Mouse (Mus musculus): ENCODE results near the gene Rhox3a2.
"Not testable (repeated sequence)": the region's sequence is repeated elsewhere in the genome, so short reads cannot be mapped to it uniquely, and the experiment has no call there.

Rhox3a2 gene

DNA sequence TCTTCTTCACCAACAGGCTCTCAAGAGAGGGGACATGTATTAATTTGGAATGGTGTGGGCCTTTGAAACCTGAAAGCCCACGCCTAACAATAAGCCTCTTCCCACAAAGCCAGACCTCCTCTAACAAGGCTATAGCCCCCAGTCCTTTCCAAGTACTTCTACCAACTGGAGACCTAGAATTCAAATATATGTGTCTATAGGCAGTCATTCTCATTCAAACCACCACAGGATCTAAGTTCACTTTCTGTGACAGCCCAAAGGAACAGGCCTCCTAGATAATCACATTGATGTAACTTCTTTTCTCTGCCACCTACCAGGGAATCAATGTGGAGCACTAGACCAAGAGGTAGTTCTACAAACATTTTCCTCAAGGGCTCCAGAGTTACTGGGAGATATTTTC is at the start of gene Rhox3a2:
TSS of gene Rhox3a2 (plus strand) at position 301 of the 400 bp plus-strand sequence.
- not testable (repeated sequence) for DNase-seq (ENCODE audit: low read depth, low spot score)

DNA sequence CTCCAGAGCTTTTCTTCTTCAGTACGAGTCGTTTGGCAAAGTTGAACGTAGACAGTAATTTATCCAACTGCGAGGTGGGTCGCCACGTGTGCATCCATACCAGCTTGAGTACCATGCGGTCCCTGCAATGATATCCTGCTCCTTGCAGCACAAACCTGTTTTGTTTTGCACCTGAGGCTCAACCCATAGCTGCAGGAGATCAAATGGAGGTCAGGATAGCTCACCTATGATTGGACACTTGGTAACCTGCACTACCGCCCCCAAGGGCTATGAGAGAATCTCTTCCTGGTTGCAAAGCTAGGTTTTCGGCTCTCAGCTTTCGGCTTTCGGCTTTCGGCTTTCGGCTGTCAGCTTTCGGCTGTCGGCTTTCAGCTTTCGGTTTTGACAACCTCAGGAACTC is 10.7 kb downstream of the Rhox3a2 start, which contains the start of gene Rhox4a2:
TSS of gene Rhox4a2 (plus strand) at position 301 of the 400 bp plus-strand sequence.
- not testable (repeated sequence) for DNase-seq (ENCODE audit: low read depth, low spot score)

DNA sequence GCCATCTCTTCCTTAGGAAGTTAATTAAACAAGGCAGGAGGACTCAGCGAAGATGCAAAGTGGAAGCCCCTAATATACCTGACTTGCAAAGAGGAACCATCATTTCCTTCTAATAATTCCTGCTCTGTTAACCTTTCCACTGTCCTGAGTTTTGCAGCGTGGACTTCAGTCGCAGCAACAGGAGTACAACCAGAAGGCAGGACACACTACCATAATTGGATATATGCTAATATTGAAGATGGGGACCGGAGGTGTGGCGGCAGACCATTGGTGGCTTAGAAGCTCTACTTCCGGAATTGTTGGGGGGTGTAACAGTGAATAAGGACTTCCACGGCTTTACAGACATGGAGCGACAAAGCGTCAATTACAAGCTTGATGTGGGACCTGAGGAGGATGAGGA is 31.9 kb downstream of the Rhox3a2 start, which contains the start of gene Rhox2b:
TSS of gene Rhox2b (plus strand) at position 301 of the 400 bp plus-strand sequence.
- DNase-seq (ENCODE audit: low read depth, low spot score), result not testable (repeated sequence)

DNA sequence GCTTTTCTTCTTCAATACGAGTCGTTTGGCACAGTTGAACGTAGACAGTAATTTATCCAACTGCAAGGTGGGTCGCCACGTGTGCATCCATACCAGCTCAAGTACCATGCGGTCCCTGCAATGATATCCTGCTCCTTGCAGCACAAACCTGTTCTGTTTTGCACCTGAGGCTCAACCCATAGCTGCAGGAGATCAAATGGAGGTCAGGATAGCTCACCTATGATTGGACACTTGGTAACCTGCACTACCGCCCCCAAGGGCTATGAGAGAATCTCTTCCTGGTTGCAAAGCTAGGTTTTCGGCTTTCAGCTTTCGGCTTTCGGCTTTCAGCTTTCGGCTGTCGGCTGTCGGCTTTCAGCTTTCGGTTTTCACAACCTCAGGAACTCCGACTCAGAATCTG is 52.4 kb downstream of the Rhox3a2 start, which contains the start of gene Rhox4b:
TSS of gene Rhox4b (plus strand) at position 301 of the 400 bp plus-strand sequence.
- not testable (repeated sequence) for DNase-seq (ENCODE audit: low read depth, low spot score)

Measured in 3T3-L1 (cell line).